Mouse (Mus musculus) right cerebral cortex, postnatal 14 days (tissue): ENCODE data around the gene D5Ertd579e.

Experiments
- DNase-seq: peaks from one replicate; pipeline ENCODE4 v3.0.0; 2022

D5Ertd579e gene

GRCm38 (mm10) chr5:36564530-36564929 lies 131.3 kb downstream of the D5Ertd579e start:
- no peak for DNase-seq

- DNase-seq = no peak
Observed at GRCm38 (mm10) chr5:36563741-36564140, 132.1 kb downstream of the D5Ertd579e start.

- no peak for DNase-seq
Observed at GRCm38 (mm10) chr5:36562791-36563445, 132.9 kb downstream of the D5Ertd579e start.

GRCm38 (mm10) chr5:36561509-36561908 lies 134.3 kb downstream of the D5Ertd579e start:
- DNase-seq = no peak

- no peak for DNase-seq
Observed at GRCm38 (mm10) chr5:36560490-36560889, 135.3 kb downstream of the D5Ertd579e start.

- DNase-seq = no peak
Observed at GRCm38 (mm10) chr5:36559510-36560235, 136.2 kb downstream of the D5Ertd579e start.

- DNase-seq = no peak
Observed at GRCm38 (mm10) chr5:36559106-36559505, 136.7 kb downstream of the D5Ertd579e start.

- no peak for DNase-seq
Observed at GRCm38 (mm10) chr5:36558526-36558925, 137.3 kb downstream of the D5Ertd579e start.

- no peak for DNase-seq
Observed at GRCm38 (mm10) chr5:36557584-36558308, 138.1 kb downstream of the D5Ertd579e start.

- DNase-seq = no peak
Observed at GRCm38 (mm10) chr5:36556906-36557305, 138.9 kb downstream of the D5Ertd579e start.

- DNase-seq = no peak
Observed at GRCm38 (mm10) chr5:36556289-36556688, 139.5 kb downstream of the D5Ertd579e start.

GRCm38 (mm10) chr5:36554496-36554895 lies 141.3 kb downstream of the D5Ertd579e start:
- DNase-seq = no peak

- no peak for DNase-seq
Observed at GRCm38 (mm10) chr5:36553886-36554285, 141.9 kb downstream of the D5Ertd579e start.

GRCm38 (mm10) chr5:36553056-36553606 lies 142.7 kb downstream of the D5Ertd579e start:
- no peak for DNase-seq

GRCm38 (mm10) chr5:36552391-36552790 lies 143.4 kb downstream of the D5Ertd579e start:
- DNase-seq = no peak
